Mouse (Mus musculus) heart, postnatal 0 days (tissue): ENCODE results near the gene Ap2a1. TPM values are rescaled to one million over a fixed set of nuclear protein-coding genes. Genes with fewer than 3 reads are reported as not detected.

Experiments used
- ATAC-seq: fragments of 200-750 bp; cut with Nextera tagmentation; 2 replicates; pipeline ENCODE4 v1.8.0; 2017; ENCODE audit warnings: low read depth, moderate number of reproducible peaks, moderate library complexity; ENCODE audit not compliant: insufficient read depth
- DNase-seq: peaks from one replicate; pipeline ENCODE4 v3.0.0-alpha.2; 2016; ENCODE audit warnings: low spot score
- H3K27ac ChIP-seq: fragments of 300-500 bp; sonication (generic); 2 replicates; pipeline ENCODE4 v1.5.1; 2014; ENCODE audit warnings: low read depth, mild to moderate bottlenecking
- H3K27me3 ChIP-seq: fragments of 300-500 bp; sonication (generic); 2 replicates; pipeline ENCODE4 v1.6.1; 2014; ENCODE audit warnings: low read length, mixed read lengths; ENCODE audit not compliant: control insufficient read depth, insufficient read depth
- H3K36me3 ChIP-seq: fragments of 300-500 bp; sonication (generic); replicated peaks from 2 replicates; pipeline ENCODE4 v1.6.1; 2014; ENCODE audit warnings: low read length, mixed read lengths; ENCODE audit not compliant: control insufficient read depth, insufficient read depth
- H3K4me1 ChIP-seq: fragments of 300-500 bp; sonication (generic); 2 replicates; pipeline ENCODE4 v1.6.1; 2014; ENCODE audit warnings: antibody characterized with exemption; ENCODE audit not compliant: control insufficient read depth, insufficient read depth
- H3K4me2 ChIP-seq: fragments of 300-500 bp; sonication (generic); 2 replicates; pipeline ENCODE4 v1.6.1; 2014; ENCODE audit warnings: low read depth, mild to moderate bottlenecking, low read length, moderate library complexity
- H3K4me3 ChIP-seq: fragments of 300-500 bp; sonication (generic); 2 replicates; pipeline ENCODE4 v1.5.1; 2014; ENCODE audit warnings: low read depth, low read length
- H3K9ac ChIP-seq: fragments of 300-500 bp; sonication (generic); replicated peaks from 2 replicates; pipeline ENCODE4 v1.6.1; 2014; ENCODE audit warnings: low read depth, low read length, mixed read lengths
- H3K9me3 ChIP-seq: fragments of 300-500 bp; sonication (generic); replicated peaks from 2 replicates; pipeline ENCODE4 v1.6.1; 2016; ENCODE audit warnings: low read length; ENCODE audit not compliant: control insufficient read depth
- CTCF ChIP-seq: IDR thresholded peaks from 2 replicates; pipeline ENCODE4 v1.5.1; 2016; ENCODE audit warnings: antibody characterized with exemption, control low read depth, low read depth
- EP300 ChIP-seq: IDR thresholded peaks from 2 replicates; pipeline ENCODE4 v1.6.1; 2016; ENCODE audit warnings: antibody characterized with exemption, low read depth
- whole genome bisulfite sequencing: fragments of 180-500 bp; shearing (Covaris S2); extraction: QIAGEN DNeasy Blood & Tissue Kit; methylation state at CpG from one replicate; pipeline ENCODE4 v1.1.7; 2014; 5-methylcytosine and 5-hydroxymethylcytosine counted together
- polyA plus RNA-seq: library from polyadenylated mRNA; unstranded; fragments of >200 nt; fragmentation: Nextera tagmentation; extraction: Ambion mirVana; gene quantifications from 2 replicates; pipeline ENCODE4 v1.2.1, GENCODE M21; 2015
- total RNA-seq: library from RNA; depleted of rRNA; stranded (reverse); fragments of >200 nt; gene quantifications from 2 replicates; pipeline ENCODE4 v1.2.3, GENCODE M21; 2014; ENCODE audit warnings: low replicate concordance

The Ap2a1 gene
- total and polyA plus RNA-seq, 2 experiments from 2014 or later = 37.1 to 63.1 TPM

GRCm38 (mm10) chr7:44896499-44896898 lies 32.8 kb downstream of the Ap2a1 start:
- Histone ChIP-seq H3K27me3 (no peaks in the 10 kb centered on the region), H3K4me2 (peak overlapping the region; percentile 82), H3K4me1 (peaks cover 21% of the 10 kb centered on the region), H3K9ac (peak overlapping the region; percentile 62), H3K4me3 (peak overlapping the region; percentile 69), H3K36me3 (peaks cover 16% of the 10 kb centered on the region), H3K9me3 (no peaks in the 10 kb centered on the region), H3K27ac (peak overlapping the region; percentile 78)
- no peak for DNase-seq
- ATAC-seq = no peak
- WGBS = 22% methylated on average over 10 of the region's 10 CpGs
- TF ChIP-seq CTCF (no peak), EP300 (no peak)

- DNase-seq (peak; percentile 96), ATAC-seq (peak; percentile 63)
- TF ChIP-seq EP300 (peak; percentile 69), CTCF (peak; percentile 59)
- H3K4me2 ChIP-seq = peak within 1 kb of the TSS; percentile 82
- H3K36me3 ChIP-seq = peaks cover 15% of the 10 kb centered on the region
- peaks cover 28% of the 10 kb centered on the region for H3K4me1 ChIP-seq
- no peaks in the 10 kb centered on the region for H3K27me3 ChIP-seq
- H3K27ac ChIP-seq = peak within 1 kb of the TSS; percentile 78
- peak within 1 kb of the TSS; percentile 62 for H3K9ac ChIP-seq
- peak within 1 kb of the TSS; percentile 69 for H3K4me3 ChIP-seq
- no peaks in the 10 kb centered on the region for H3K9me3 ChIP-seq
- WGBS = 2% methylated on average over 34 of the region's 34 CpGs
Measured at GRCm38 (mm10) chr7:44895593-44896434, 33.5 kb downstream of the Ap2a1 start, which contains the start of gene Fuz. Fuz (plus strand) TSS chr7:44896079.

- Histone ChIP-seq H3K4me1 (peaks cover 33% of the 10 kb centered on the region), H3K9ac (no peak overlapping the region), H3K27ac (no peak overlapping the region), H3K36me3 (peaks cover 9% of the 10 kb centered on the region), H3K4me2 (peak overlapping the region; percentile 82), H3K27me3 (no peaks in the 10 kb centered on the region), H3K9me3 (no peaks in the 10 kb centered on the region), H3K4me3 (peak overlapping the region; percentile 69; the same call in 1 of the 2 replicates)
- ATAC-seq = no peak
- TF ChIP-seq CTCF (no peak), EP300 (no peak)
- 72% methylated on average over 7 of the region's 7 CpGs for WGBS
- no peak for DNase-seq
Measured at GRCm38 (mm10) chr7:44895206-44895592, 34.1 kb downstream of the Ap2a1 start.

- no peak for DNase-seq
- Histone ChIP-seq H3K9ac (no peak overlapping the region), H3K9me3 (no peaks in the 10 kb centered on the region), H3K36me3 (no peaks in the 10 kb centered on the region; the same call in 1 of the 2 replicates), H3K4me1 (peaks cover 39% of the 10 kb centered on the region), H3K27me3 (no peaks in the 10 kb centered on the region), H3K4me3 (no peak overlapping the region), H3K4me2 (no peak overlapping the region), H3K27ac (no peak overlapping the region)
- no peak for ATAC-seq
- TF ChIP-seq EP300 = no peak
- no peak for TF ChIP-seq CTCF
- WGBS = 83% methylated on average over 3 of the region's 3 CpGs
Measured at GRCm38 (mm10) chr7:44894175-44894574, 35.1 kb downstream of the Ap2a1 start.

- Histone ChIP-seq H3K4me3 (peak overlapping the region; percentile 77; the same call in 1 of the 2 replicates), H3K9me3 (no peaks in the 10 kb centered on the region), H3K4me1 (peaks cover 48% of the 10 kb centered on the region), H3K27me3 (no peaks in the 10 kb centered on the region), H3K9ac (0 out of 2 replicates have a peak overlapping the region, but pooled peaks have one; percentile 13), H3K27ac (peak overlapping the region; percentile 71), H3K4me2 (peak overlapping the region; percentile 91), H3K36me3 (no peaks in the 10 kb centered on the region; the same call in 1 of the 2 replicates)
- ATAC-seq = no peak
- no peak for DNase-seq
- 24% methylated on average over 8 of the region's 8 CpGs for WGBS
- TF ChIP-seq CTCF = no peak
- no peak for TF ChIP-seq EP300
Measured at GRCm38 (mm10) chr7:44893197-44893596, 36.1 kb downstream of the Ap2a1 start.
